Mouse (Mus musculus): ENCODE data around the gene Ncam1.

- no peak for TF ChIP-seq TBP (conservative IDR thresholded peaks at IDR 0.05; ENCODE audit: low read depth, low read length)
- TF ChIP-seq USF1 (IDR thresholded peaks at IDR 0.05; ENCODE audit: low read depth, low read length) = peak; percentile 4; the same call in 1 of the 2 replicates
- no peak for TF ChIP-seq CTCF (conservative IDR thresholded peaks at IDR 0.05 in 1 of 2, IDR thresholded peaks at IDR 0.05 in 1 of 2; ENCODE audit: low read depth in 2 of 2, low read length in 2 of 2)
- TF ChIP-seq POLR2A (IDR thresholded peaks at IDR 0.05; ENCODE audit: low read depth, low read length) = peak; percentile 31; the same call in 1 of the 2 replicates
- TF ChIP-seq E2F4 (IDR thresholded peaks at IDR 0.05; ENCODE audit: insufficient replicate concordance, low read depth, low read length) = no peak
- TF ChIP-seq MAZ (IDR thresholded peaks at IDR 0.05; ENCODE audit: low read depth, low read length) = no peak
- no peak for TF ChIP-seq ETS1 (conservative IDR thresholded peaks at IDR 0.05; ENCODE audit: low read depth, low read length)
- TF ChIP-seq EP300 (IDR thresholded peaks at IDR 0.05; ENCODE audit: low read length) = no peak
- 0 out of 2 replicates have a peak, but pooled peaks have one; percentile 10 for TF ChIP-seq TCF12 (IDR thresholded peaks at IDR 0.05; ENCODE audit: low read depth, low read length)
Observed at GRCm38 (mm10) chr9:49485892-49486311, 312.8 kb downstream of the Ncam1 start, which contains the start of gene Ttc12.
